Mouse (Mus musculus) megakaryocyte progenitor cell, adult 5-6 weeks (primary cell): ENCODE measurements around the gene Elf3. TPM values are rescaled to one million over a fixed set of nuclear protein-coding genes. Genes with fewer than 3 reads are reported as not detected.

Experiments
- total RNA-seq, 2 experiments: library from RNA; stranded (forward) in 1 of 2; stranded (reverse) in 1 of 2; fragments of 157-497, 149-512 nt in 1 of 2; fragments of 200-1000 nt in 1 of 2; gene quantifications; 2 replicates each; pipeline versions ENCODE4 v1.2.3 to v1.2.4; 2015 to 2017

The Elf3 gene
- total RNA-seq, 2 experiments from 2014 or later: 0.17 TPM; not detected in 1

Other genes with a start within 250 kb of the Elf3 start
- 0.05 TPM in 1 of 2 replicates, not detected in the other for gene Lgr6, start 153.3 kb downstream of the Elf3 start, total RNA-seq (2015)
- gene Lgr6, start 153.3 kb downstream of the Elf3 start, total RNA-seq (2017): 0.08 TPM in 1 of 2 replicates, not detected in the other
- 75.0 and 75.4 TPM in 2 replicates for gene Ptpn7, start 125.9 kb downstream of the Elf3 start, total RNA-seq (2015)
- 103 and 112 TPM in 2 replicates for gene Ptpn7, start 125.9 kb downstream of the Elf3 start, total RNA-seq (2017)
- gene Arl8a, start 111.7 kb downstream of the Elf3 start, total RNA-seq (2015): 32.1 and 35.1 TPM in 2 replicates
- 18.4 and 19.9 TPM in 2 replicates for gene Arl8a, start 111.7 kb downstream of the Elf3 start, total RNA-seq (2017)
- not detected in 2 replicates for gene Gpr37l1, start 90.9 kb downstream of the Elf3 start, total RNA-seq (2015)
- gene Gpr37l1, start 90.9 kb downstream of the Elf3 start, total RNA-seq (2017): not detected in 2 replicates
- gene Rnpep, start 25.5 kb upstream of the Elf3 start, total RNA-seq (2015): 79.1 and 93.5 TPM in 2 replicates
- gene Rnpep, start 25.5 kb upstream of the Elf3 start, total RNA-seq (2017): 77.3 and 83.4 TPM in 2 replicates
- 81.8 and 87.0 TPM in 2 replicates for gene Timm17a, start 55.2 kb upstream of the Elf3 start, total RNA-seq (2015)
- 36.7 and 48.2 TPM in 2 replicates for gene Timm17a, start 55.2 kb upstream of the Elf3 start, total RNA-seq (2017)
- not detected in 2 replicates for gene Lmod1, start 66.2 kb upstream of the Elf3 start, total RNA-seq (2015)
- gene Lmod1, start 66.2 kb upstream of the Elf3 start, total RNA-seq (2017): not detected in 2 replicates
- not detected in 2 replicates for gene Shisa4, start 116.7 kb upstream of the Elf3 start, total RNA-seq (2015)
- gene Shisa4, start 116.7 kb upstream of the Elf3 start, total RNA-seq (2017): not detected in 2 replicates
- gene Ipo9, start 171.9 kb upstream of the Elf3 start, total RNA-seq (2015): 35.9 and 47.0 TPM in 2 replicates
- gene Ipo9, start 171.9 kb upstream of the Elf3 start, total RNA-seq (2017): 33.8 and 39.9 TPM in 2 replicates